Mouse (Mus musculus) brain, embryonic 14.5 days (tissue): Measurements from ENCODE around the gene Plekha7.

ENCODE experiments used
- CTCF ChIP-seq: fragments of 200-500 bp; IDR thresholded peaks from 2 replicates; pipeline ENCODE4 v1.5.1; 2012; ENCODE audit warnings: inconsistent platforms, mild to moderate bottlenecking, moderate library complexity, borderline replicate concordance; ENCODE audit not compliant: insufficient read depth, insufficient read length; ENCODE audit errors: extremely low read depth
- POLR2A ChIP-seq: fragments of 200-500 bp; IDR thresholded peaks from 2 replicates; pipeline ENCODE4 v1.6.1; 2012; ENCODE audit warnings: mild to moderate bottlenecking, inconsistent platforms, borderline replicate concordance; ENCODE audit not compliant: poor library complexity, insufficient read depth, insufficient read length, severe bottlenecking; ENCODE audit errors: extremely low read depth

- no peak for TF ChIP-seq CTCF
- TF ChIP-seq POLR2A: no peak
Measured at GRCm38 (mm10) chr7:116121202-116121601, 187.0 kb downstream of the Plekha7 start.
